Mouse (Mus musculus): ENCODE results near the gene Rbfox3. TPM values are rescaled to one million over a fixed set of nuclear protein-coding genes. Genes with fewer than 3 reads are reported as not detected.
"Not testable (repeated sequence)": the region's sequence is repeated elsewhere in the genome, so short reads cannot be mapped to it uniquely, and the experiment has no call there.

Gene Rbfox3
- total RNA-seq, 2 experiments from 2014 or later = not detected

- ATAC-seq (replicated peaks; ENCODE audit: poor library complexity) = no peak
These were observed 85.9 kb downstream of the Rbfox3 start for GRCm38 (mm10) chr11:118825280-118826094.

GRCm38 (mm10) chr11:118821353-118821752 lies 90.0 kb downstream of the Rbfox3 start:
- no peak for ATAC-seq (replicated peaks; ENCODE audit: poor library complexity)

- ATAC-seq (replicated peaks; ENCODE audit: poor library complexity) = no peak
These were observed 92.9 kb downstream of the Rbfox3 start for GRCm38 (mm10) chr11:118818528-118818927.

GRCm38 (mm10) chr11:118815118-118815517 lies 96.3 kb downstream of the Rbfox3 start:
- ATAC-seq (replicated peaks; ENCODE audit: poor library complexity) = no peak

GRCm38 (mm10) chr11:118813942-118814341 lies 97.5 kb downstream of the Rbfox3 start:
- ATAC-seq (replicated peaks; ENCODE audit: poor library complexity) = no peak

DNA sequence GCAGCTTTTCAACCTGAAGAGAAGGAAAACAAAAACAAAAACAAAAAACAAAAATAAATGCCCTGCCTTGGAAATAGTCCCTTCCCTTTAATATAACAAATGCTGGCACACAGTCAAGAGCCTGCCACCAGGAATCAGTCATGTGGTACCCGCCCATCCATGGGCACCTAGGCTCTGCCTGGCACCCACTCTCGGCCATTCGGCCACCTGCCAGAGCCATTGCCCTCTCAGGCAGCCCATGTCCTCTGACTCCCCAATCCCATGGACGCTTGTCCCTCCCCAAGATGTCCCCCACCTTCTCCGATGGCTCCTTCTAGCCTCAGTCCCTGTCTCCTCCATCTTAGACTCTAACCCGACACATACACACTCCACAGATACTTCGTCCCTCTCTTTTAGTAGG lies 100.0 kb downstream of the Rbfox3 start:
- ATAC-seq (replicated peaks; ENCODE audit: poor library complexity) = no peak

GRCm38 (mm10) chr11:118807511-118807910 lies 103.9 kb downstream of the Rbfox3 start:
- no peak for ATAC-seq (replicated peaks; ENCODE audit: poor library complexity)

GRCm38 (mm10) chr11:118794856-118795602 lies 116.4 kb downstream of the Rbfox3 start:
- no peak for ATAC-seq (replicated peaks; ENCODE audit: poor library complexity)

DNA sequence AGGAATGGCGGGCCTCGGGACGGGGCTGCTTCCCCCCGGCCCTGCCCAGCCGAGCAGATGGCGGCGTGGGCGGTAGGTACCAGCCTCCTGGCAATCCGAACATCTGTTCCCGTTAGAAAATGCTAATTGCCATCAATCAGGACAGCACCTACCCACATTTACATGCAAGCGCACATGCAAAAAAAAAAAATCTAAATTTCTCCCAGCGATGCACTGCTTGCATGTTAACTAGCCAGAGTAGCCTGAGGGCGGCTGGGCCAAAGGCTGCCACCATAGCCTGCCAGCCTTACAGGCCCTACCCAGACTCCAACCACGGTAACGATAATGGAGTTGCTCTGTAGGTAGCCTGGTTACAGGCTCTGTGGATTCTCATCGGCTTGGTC lies 117.8 kb downstream of the Rbfox3 start:
- no peak for ATAC-seq (replicated peaks; ENCODE audit: poor library complexity)

DNA sequence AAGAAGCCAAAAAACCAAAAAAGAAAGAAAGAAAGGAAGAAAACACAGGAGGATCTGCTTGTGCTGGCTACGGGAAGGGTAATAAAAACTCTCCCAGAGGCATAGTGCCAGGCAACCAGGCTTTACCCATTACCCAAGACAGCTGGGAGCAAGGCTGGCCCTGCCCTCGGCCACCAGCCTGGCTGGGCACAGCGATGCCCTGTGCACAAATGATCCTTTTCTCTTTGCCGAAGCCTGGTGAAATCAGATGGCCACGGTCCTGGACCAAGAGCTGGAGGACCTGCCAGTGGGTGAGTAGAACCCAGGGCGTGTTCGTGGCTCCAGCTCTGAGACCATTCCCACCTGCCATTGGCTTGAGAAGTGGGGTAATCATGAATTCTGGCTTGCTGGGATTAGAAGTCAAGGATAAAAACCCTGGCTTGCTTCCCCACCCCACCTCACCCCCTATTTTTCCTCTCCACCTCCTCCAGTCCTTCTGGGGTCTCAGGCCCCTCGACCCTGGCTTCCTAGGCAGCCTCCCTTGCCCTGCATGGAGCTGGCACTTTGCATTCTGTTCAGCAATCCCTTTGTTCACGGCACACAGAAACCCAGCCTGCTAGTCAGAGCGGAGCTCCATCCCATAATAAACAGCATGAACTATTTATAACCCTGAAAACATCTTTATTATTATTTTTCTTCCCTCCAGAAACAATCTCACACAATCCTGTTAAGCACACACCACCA lies 118.3 kb downstream of the Rbfox3 start:
- no peak for ATAC-seq (replicated peaks; ENCODE audit: poor library complexity)

GRCm38 (mm10) chr11:118792163-118792915 lies 119.1 kb downstream of the Rbfox3 start:
- no peak for ATAC-seq (replicated peaks; ENCODE audit: poor library complexity)

GRCm38 (mm10) chr11:118791391-118791790 lies 120.0 kb downstream of the Rbfox3 start:
- ATAC-seq (replicated peaks; ENCODE audit: poor library complexity) = no peak

- ATAC-seq (replicated peaks; ENCODE audit: poor library complexity) = no peak
These were observed 123.3 kb downstream of the Rbfox3 start for GRCm38 (mm10) chr11:118788091-118788490.

GRCm38 (mm10) chr11:118782677-118783076 lies 128.7 kb downstream of the Rbfox3 start:
- no peak for ATAC-seq (replicated peaks; ENCODE audit: poor library complexity)

DNA sequence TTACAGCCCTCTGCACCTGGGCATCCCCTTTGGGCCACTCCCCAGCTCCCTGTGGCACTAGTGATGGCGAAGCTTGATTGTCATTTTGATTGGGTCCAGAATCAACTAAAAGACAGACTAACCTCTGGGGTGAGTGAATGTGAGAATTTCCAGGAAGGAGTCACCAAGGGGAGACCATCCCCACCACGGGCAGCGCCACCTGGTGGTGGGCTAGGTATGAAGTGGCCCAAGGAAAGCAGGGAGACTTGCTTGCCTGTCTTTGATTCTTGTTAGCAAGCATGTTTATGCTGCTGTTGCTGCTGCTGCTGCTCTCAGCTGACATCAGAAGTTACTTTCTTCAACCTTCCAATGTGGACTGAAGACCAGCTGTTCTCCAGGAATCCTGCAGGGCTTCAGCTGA lies 135.6 kb downstream of the Rbfox3 start:
- no peak for ATAC-seq (replicated peaks; ENCODE audit: poor library complexity)

- not testable (repeated sequence) for ATAC-seq (replicated peaks; ENCODE audit: poor library complexity)
These were observed 136.6 kb downstream of the Rbfox3 start for GRCm38 (mm10) chr11:118774777-118775176.

GRCm38 (mm10) chr11:118773076-118773583 lies 138.3 kb downstream of the Rbfox3 start:
- ATAC-seq (replicated peaks; ENCODE audit: poor library complexity) = no peak

- ATAC-seq (replicated peaks; ENCODE audit: poor library complexity) = no peak
These were observed 140.0 kb downstream of the Rbfox3 start for GRCm38 (mm10) chr11:118771358-118771757.

DNA sequence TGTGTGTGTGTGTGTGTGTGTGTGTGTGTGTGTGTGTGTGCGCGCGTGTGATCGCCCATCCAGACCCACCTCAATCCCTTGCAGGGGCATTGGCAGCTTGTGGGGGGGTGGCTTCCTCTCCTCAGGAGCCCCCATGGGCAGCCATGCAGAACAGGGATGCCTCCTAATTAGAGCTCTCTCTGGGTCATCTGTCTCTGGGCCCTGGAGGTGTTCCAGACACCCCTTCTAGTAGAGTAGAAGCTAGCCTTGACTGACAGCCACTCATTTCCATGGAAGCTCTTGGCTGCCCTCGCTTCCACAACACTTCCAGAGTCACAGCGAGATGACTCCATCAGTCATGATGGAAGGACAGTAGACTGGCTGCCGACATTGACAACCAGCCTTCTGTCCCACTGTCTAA lies 140.6 kb downstream of the Rbfox3 start:
- no peak for ATAC-seq (replicated peaks; ENCODE audit: poor library complexity)

GRCm38 (mm10) chr11:118769542-118769941 lies 141.9 kb downstream of the Rbfox3 start:
- no peak for ATAC-seq (replicated peaks; ENCODE audit: poor library complexity)

DNA sequence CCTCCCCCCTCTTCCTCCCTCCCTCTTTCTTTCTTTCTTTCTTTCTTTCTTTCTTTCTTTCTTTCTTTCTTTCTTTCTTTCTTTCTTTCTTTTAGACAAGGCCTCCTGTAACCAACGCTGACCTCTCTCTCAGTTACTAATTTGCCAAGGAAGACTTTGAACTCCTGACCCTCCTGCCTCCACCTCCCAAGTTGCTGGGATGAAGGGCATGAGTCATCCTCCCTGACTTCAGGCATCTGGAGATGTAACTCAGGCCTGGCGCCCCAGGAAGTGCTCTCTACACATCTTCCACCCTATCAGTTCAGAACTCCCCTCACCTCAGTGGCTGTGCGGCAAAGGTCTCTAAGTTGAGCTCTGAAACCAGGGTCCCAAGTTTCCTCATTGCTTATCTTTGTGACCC lies 143.0 kb downstream of the Rbfox3 start:
- ATAC-seq (replicated peaks; ENCODE audit: poor library complexity) = no peak
